Mouse (Mus musculus): ENCODE data around the gene Sh3gl2.

Sh3gl2 gene

DNA sequence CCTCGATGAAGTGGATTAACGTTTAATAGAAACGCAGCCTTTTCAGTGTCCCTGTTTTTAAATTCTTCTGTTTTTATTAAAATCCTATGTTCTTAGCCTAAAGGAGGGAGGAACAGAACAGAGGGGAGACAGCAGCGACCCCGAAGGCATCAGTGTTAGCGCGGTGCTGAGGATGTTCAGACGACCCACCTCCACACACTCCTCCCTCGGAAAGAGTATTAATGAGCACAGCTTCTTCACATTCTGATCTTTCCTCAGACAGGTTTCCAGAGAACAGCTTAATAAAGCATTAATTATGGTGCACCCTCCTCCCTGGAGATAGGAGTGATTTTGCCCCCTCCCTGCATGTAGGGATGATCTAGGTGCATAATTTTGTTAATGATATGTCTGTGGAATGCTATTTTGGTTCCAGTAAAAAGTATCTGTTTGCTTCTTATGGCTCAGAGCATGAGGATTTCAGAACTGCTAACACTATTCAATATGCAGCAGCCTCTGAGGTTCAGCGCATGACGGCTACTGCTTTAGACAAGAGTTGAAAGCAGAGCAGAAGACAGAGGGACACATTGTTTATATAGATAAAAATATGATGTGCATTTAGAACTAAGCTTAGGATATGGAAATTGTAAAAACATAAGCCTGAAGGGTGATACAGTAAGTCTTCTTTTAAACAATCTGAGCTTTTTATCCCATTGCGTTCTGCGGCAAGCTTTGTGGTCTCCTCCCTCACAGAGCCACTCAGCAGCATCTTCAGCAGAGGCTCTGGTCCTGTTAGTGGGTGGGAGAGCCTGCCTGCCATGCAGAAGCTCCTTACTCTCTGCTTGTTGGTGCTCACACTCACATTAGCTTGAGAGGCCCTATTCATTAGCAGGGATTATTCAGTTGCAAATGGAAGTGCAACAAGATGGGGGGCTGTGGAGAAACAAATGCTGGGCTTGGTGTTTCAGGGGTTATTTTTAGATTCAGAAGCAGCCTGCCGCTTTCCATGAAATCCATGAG is 27.8 kb downstream of the Sh3gl2 start:
- DNase-seq = no peak

DNA sequence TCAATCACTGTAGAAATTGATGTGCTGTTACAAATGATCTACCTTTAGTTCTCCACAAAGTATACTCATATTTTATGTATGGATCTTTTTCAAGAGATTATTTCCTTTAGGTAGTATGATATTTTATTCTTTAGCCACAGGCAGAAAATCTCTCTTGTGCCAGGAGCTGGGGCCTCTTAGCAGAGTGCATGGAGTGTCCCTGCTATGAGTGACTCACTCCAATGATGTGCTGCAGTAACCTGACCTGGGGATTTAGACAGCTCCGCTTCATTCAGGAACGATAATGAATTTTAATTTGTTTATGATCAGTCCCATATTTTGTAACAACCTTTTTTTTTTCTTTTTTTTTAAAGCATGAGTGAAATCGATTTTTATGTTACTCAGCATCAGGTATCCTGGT is 36.7 kb downstream of the Sh3gl2 start:
- no peak for DNase-seq

DNA sequence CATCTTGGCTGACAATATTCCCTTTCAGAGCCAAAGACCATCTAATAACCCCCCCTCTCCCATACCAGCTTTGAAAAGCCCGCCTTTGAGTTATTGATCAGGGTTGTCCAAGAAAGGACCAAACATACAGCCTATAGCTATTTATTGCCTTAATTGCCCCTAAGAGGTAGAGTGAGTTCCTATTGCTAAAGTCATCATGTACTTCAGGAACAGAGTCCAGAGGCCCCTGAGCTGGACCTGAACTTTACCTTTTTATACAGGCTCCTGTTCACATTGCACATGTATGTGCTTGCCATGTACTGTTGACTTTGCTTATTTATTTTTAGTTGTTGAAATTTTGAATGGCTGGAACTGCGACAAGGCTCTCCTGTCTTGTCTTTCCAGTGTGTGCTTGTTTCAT is 37.6 kb downstream of the Sh3gl2 start:
- no peak for DNase-seq

DNA sequence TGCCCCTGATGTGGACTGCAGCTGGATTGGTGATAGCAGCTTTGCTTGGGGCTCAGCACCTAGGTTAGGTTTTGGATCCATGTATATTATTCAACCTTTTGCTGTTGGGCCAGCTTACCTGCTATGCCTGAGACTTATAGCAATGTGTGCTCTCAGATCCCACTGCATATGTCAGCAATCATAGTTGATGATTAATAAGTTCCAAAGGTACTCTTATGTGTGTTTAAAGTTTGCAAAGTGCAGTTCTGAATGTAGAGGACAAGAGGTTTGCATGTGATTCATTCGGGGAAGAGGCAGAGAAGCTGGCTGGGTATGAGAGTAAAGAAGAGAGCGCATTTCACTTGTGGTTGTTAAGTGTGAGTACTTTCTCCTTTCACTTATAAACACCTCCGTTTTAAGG is 43.7 kb downstream of the Sh3gl2 start:
- no peak for DNase-seq

DNA sequence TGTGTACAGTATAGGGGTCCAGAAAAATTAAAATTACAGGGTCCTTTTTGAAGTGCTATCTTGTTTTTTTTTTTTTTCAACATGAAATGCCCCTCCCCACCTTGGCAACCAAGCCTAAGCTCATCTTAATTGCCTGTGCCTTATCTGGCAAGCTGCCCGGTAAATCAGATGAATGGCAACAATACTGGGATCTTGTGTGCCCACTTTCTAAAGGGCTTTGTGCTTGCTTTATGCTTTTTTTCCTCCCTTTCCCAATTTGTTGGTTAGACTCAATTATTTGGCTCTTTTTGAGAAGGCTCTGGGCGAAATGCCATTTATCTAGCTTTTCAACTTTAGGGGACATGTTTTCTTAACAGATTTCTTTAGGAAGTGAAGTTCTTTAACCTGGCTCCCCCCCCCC is 45.3 kb downstream of the Sh3gl2 start:
- DNase-seq = no peak

DNA sequence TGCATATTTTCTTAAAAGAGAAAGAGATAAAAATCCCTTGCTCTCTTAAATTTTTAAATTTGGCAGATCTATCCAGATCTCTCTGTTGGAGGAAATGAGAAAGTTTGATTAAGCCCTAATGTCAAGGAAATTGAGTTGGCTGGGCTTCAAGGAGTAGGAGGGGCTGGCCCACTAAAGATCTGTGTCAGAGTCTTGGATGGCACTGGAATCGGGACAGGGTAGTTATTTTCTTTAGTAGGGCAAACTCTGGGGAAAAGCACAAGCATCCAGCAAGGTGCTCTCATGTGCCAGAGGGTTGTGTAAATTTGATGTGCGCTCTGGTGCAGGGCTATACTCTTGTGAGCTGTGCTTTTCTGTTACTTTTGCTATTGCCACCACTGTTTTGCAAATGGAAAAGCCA is 45.9 kb downstream of the Sh3gl2 start:
- no peak for DNase-seq

DNA sequence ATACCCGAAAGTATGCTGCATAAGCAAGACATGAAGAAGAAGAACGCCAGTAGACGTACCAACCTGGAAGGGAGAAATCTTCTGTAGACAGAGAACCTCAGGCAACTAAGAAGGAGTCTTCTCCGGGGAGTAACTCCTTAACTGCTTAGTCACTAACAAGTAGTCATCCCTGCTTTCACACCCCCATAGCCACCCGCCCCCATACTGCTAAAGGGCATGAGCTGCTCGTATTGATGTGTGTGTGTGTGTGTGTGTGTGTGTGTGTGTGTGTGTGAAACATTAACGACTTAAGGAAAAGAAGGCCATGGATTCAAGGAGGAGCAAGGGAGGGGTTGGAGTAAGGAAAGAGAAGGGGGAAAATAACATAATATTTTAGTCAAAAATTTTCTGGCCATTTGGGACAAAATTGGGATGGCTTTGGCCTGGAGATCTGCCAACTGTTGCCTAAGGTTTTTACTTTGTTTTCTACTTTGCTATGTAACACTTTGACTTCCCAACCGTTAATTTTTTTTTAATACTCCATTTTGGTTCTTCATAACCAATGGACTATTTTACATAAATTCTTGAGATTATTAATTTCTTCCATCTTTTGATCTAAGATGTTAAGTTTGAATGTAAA is 51.0 kb downstream of the Sh3gl2 start:
- no peak for DNase-seq

DNA sequence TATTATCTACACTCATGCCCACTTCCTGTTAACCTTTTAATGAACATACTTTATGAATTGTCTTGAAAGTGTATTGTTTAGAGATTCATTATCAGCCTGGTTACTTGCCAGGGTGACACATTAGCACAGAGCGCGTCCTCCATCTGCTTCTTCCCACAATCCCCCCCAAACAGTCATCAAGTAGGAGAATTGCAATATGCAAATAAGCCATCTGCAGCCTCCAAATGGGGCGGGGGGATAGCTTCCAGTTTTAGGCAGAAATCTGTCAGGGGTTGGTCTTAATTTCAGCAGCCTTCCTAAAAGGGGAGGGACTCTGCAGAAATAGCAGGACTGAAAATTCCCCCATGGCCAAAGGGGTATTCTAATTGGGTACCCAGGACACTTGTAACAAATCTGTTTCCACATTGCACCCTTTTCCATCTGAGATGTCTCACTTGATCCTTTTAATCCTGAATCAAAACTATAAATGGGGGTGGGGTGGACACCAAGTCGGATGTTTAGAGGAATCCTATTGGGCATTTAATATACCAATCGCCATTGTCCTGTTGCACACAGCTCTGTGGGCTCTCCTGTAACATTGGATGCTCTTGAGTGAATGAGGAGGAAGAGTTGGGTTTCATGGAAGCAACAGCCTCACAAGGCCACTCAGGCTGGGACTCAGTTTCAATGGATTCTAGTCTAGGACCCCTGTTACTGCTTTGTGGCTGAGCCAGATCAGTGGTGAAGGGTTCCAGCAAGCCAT is 51.7 kb downstream of the Sh3gl2 start:
- no peak for DNase-seq

DNA sequence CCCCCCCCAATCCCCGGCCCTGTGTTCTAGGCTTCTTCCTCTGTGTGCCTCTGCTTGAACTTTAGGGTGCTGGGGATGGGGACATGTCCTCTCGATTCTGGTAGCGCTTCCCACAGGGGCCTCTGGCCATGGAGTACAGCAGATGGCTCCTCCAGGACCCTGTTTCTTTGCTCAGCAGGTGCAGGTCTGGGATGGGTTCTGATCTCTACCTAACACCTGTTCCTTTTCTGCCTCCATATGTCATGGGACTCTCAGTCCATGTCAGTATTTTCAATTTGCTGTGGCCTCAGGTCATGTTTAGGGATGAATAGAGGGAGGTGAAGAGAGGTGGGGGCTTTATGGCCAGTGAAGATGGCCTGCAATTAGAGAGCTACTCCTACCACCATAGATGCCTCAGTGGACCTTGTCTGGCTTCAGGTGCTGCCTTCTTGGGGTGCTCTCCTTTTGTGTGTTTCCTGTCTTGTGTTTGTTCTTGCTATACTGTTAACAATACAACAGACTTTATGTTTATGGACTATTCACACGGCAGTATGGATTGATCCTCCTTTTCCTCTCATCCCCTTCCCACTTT is 52.9 kb downstream of the Sh3gl2 start:
- no peak for DNase-seq

DNA sequence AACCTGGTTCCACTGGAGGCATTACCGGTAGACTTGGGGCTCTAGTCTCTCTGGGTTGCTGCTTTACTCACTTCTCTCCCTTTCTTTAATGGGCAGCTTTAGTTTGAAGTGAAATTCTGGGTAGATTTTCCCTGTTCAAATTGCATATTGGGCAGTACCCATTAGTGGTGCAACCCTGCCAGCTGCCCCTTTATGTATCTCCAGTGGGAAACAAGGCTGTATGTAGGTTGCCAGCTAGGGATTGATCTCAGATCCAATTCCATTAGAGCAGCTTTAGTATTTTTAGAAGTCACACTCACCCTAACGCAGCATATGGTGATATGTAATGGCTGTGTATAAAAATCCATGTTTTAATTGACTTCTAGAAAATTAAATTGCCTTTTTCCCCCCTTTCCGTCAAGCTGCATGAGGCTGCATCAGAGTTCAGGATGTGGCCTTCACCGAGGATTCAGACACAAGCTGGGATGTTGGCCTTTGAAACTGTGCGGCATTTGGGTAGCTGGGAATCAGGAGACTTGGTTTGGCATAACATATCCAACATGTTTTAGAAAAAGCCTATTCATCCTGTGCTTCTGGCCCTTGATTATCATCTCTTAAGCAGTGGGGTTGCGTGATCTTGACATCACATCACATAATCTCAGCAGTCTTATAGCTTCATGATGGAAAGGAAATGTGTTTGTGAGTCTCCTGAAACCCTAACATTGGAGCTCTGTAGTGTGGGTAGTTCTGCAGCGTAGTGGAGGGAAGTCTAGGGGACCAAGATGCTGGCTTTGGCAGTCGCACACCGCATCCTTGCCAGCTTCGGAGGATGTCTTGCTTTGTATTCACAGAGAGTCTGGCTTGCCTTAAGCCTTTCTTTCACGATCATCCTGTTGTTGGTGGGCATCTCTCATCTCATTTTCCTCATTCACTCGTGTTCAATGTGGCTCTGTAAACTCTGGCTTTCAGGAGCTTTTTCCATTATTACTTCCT is 56.0 kb downstream of the Sh3gl2 start:
- DNase-seq = no peak

DNA sequence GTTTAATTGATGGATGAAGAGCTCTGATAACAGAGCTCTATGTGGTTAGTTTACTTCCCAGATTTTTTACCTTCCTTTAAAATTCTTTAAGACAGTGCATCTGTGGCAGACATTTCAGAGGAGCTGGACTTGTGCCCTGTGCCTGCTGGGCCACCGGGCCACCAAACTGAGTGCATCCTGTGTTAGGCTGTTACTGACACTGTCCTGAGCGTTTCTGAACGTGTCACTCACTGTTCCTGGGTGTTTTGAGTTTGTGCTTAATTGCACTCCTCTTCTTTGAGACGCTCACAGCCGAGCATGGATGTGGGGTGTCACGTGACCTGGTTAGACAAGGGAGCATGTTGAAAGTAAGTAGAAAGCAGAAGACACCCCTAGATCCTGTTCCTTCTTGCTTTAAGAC is 57.2 kb downstream of the Sh3gl2 start:
- DNase-seq = no peak

DNA sequence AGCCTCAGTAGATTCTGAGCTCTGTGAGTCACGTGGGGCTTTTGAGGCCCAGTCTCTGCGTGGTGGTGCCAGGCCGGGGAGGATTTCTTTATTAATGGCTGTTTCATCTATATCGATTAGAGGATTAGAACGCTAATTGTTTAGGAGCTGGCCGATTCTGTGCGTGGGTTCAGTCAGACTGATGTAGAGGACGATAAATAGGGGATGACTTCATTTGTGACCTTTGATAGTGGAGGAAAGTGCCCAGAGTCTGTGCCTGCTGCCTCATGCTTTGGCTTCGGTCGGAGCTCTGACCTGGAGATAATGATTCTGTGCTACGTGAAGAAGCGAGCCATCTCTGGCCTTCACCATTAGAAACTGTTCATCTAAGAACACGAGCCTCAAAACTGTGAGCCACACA is 57.7 kb downstream of the Sh3gl2 start:
- no peak for DNase-seq

DNA sequence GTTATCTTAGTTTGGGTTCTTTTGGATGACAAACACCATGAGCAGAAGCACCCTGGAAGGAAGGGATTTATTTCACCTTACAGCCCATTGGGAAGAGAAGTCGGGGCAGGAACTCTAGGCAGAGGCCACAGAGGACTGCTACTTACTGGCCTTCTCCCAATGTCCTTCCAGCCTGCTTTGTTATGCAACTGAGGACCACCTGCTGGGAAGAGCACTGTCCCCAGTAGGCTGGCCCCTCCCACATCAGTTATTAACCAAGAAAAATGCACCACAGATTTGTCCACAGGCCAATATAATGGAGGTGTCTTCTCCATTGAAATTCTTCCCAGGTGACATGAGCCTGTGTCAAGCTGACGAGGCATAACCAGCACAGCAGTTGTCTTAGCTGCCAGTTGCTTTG is 62.5 kb downstream of the Sh3gl2 start:
- DNase-seq = no peak

DNA sequence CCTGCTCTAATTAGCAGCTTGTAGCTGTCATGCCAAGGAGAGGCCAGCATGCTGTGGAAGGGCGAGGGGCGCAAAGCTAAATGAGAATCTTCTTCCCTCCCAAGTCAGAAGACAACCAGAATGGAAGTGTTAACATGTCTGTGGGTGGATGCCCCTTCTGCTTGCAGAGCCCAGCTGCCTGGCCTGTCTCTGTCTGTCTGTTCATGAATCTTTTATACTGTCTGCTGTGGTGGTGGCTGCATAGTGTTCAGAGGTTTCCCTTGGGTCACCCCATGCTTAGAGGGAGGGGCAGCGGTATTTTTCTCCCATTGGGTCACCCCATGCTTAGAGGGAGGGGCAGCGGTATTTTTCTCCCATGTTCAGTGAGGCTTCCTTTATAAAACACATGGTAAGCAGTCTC is 68.0 kb downstream of the Sh3gl2 start:
- DNase-seq = no peak

DNA sequence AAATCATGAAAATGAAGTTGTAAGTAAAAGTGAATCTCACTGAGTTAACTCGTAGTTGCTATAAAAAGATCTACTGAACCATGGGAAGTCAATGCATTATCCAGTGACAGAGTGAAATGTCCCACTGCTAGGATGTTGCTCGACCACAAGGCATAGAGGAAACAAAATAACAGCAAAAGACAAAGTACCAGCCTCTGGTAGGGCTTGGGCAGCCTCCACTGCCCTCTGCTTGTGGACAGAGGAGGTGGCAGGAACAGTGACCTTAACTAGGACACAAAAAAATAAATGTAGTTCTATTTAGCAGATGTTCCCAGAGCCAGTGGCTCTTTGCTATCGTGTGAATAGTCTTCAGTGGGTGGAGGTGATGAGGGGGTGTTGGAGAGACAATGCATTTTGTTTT is 68.5 kb downstream of the Sh3gl2 start:
- DNase-seq = no peak

DNA sequence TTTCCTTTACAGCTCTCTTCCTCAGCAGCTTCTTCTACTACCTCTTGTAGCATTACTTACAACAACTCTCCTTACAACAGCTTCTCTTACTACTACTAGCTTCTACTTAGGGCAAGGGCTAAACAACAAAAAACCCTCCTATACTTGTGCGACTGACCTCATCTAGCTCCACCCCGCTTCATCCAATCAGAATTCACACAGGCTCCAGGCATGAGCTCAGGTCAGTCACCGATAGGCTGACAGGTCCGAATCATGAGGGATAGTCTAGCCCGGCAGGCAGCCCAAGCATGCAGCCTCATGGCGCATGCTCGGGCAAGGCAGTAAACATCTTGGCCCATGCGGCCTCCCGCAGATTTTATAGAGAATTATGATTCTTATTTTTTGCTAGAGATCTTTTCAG is 78.2 kb downstream of the Sh3gl2 start:
- no peak for DNase-seq

DNA sequence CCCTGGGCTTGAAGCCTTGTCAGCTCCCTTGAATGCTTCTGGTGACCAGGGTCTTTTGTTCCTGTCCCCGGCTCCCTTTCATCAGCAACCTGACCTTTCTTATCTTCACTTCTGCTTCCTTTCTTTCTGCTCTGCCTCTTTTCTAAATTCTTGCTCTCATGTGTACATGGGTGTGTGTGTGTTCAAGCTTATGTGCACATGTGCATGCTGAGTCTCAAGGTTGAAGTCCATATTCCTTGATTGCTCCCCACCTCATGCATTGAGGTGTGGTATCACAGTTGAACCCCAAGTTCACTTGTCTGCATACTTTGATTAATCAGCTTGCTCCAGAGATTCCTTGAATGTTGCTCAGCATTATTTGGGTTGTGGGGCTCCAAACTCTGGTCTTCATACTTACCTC is 85.1 kb downstream of the Sh3gl2 start:
- DNase-seq = no peak

DNA sequence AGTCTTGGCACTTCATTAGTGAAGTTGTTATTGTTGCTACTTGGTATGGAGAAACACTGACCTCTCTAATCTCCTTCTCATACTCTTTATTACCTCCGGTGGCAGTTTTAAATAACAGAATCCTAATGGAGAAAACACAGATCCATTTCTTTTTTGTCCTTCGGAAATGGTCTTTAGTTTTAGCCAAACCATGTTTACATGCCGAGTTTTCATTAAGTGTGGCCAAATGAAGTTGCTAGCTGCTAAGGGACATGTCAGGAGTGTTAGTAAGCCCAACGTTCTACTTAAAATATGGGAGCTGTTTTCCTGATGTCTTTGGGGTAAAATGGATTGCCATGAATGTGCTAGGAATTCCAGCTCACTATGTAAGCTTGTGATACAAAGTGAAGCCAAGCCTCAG is 86.4 kb downstream of the Sh3gl2 start:
- DNase-seq = no peak

DNA sequence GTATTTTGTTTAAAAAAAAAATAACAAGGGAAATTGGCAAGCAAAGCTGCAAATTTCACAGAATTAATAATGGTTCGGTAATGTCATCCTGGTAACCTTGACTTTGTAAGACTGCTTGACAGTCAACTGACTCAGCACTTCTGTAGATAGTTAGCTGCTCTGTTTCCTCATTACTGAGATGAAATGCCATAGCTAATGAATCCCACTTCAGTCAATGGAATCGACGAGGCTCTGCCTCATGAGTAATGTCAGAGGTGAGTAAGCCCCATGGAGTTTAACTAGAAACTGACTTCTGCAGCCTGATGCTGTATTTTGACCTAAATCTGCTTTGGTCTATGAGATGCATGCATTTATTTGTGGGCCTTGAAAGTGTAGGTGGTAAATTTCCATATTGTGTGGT is 88.4 kb downstream of the Sh3gl2 start:
- no peak for DNase-seq

DNA sequence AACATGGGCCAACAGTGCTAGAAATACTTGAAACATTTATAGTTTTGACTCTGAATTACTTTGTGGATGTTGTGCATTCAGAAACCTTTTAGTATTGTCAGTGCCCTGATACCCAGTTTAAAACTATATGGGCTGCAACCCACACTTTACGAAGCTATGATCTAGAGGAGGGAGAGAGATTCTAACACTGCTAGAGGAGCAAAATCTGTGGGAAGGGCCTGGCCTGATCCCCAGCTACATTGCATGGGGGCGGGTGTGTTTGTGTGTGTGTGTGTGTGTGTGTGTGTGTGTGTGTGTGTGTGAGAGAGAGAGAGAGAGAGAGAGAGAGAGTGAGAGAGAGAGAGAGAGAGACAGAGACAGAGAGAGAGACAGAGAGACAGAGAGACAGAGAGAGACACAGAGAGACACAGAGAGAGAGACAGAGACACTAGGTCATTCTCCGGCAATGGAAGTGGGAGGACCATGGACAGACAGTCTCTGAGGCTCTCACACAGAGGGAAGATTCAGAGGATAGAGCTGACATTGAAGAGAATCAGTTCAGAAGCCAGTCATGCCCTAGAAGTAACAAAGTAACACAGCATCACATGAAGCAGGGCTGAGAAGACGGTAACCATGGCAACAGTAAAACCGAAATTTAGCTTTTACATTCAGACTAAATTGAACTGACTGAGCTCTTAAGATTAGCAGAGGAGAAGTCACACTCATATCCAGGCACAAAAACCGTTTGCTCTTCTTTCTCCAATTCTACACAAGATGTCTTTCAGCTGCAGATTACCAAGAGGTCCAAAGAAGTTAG is 95.9 kb downstream of the Sh3gl2 start:
- DNase-seq = no peak

DNA sequence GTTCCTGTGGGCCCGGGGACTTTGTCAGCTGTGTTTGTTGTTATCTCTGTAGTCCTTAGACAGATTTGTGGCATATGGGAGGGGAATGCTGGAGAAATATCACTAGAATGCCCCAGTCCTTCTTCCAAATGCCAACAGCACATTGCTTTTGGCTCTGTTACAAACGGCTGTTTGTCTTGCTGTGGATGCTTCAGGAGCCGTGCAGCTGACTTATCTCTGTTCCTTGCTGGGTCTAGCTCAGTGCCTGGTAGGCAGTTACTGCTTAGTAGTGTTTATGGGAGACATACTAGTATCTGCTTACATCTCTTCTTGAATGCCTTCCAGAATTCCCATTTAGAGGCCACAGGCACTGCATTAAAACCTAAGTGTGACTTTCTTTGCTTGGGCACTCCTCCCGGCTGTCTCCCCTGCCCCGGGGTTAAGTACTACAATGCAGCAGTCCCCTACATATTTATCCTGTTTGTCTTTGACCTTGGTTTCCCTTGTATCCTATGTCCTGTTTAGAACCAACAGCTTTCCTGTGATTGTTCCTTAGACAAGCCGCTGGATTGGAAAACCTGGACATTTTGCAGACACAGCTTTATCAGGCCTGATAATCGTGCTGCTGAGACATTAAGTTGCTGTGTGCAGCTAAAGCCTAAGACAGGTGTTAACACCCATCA is 101.1 kb downstream of the Sh3gl2 start:
- peak; percentile 4 to 45 for DNase-seq

All from lung, postnatal 4 days (tissue).